ENCODE assay signal across 35 mouse cellular contexts in genomic region chr1:20678823-20679222, GRCm38 (mm10). TPM values are rescaled to one million over a fixed set of nuclear protein-coding genes. Genes with fewer than 3 reads are reported as not detected.
DNase-seq lines count a peak whose midpoint lies in the region; ATAC-seq and TF ChIP-seq lines count a peak whose summit lies in the region.
"Had no signal": no experiment of that assay in that cellular context is flagged by ENCODE, and none has a peak within 500 bp of the region (broad histone marks: within the 10 kb centered on the region; RNA-seq: fewer than 3 reads in every experiment).

No protein-coding gene starts in this region.

- H3K27me3 ChIP-seq in midbrain, embryonic 10.5 days (ENCODE audit: low read depth, poor library complexity, severe bottlenecking): no peaks in the 10 kb centered on the region
- no peaks in the 10 kb centered on the region for H3K27me3 ChIP-seq in midbrain, embryonic 15.5 days (replicated peaks)
- H3K27me3 ChIP-seq in myocyte (ENCODE audit: control insufficient read depth, insufficient read depth, insufficient read length): no peaks in the 10 kb centered on the region
- H3K27me3 ChIP-seq in heart, embryonic 11.5 days (ENCODE audit: control insufficient read depth, insufficient read depth, low read length): no peaks in the 10 kb centered on the region
- H3K27me3 ChIP-seq: CH12.LX; embryonic facial prominence, embryonic 12.5 days; embryonic facial prominence, embryonic 15.5 days; forebrain, embryonic 12.5 days; forebrain, embryonic 15.5 days; heart, embryonic 12.5 days; heart, embryonic 15.5 days; hindbrain, embryonic 13.5 days; intestine, embryonic 15.5 days had no signal

- H3K9ac ChIP-seq in midbrain, embryonic 15.5 days: no peak overlapping the region
- no peak overlapping the region for H3K9ac ChIP-seq in heart, embryonic 11.5 days (ENCODE audit: low read depth, low read length)
- H3K9ac ChIP-seq: embryonic facial prominence, embryonic 12.5 days; embryonic facial prominence, embryonic 15.5 days; forebrain, embryonic 12.5 days; forebrain, embryonic 15.5 days; heart, embryonic 12.5 days; heart, embryonic 15.5 days; hindbrain, embryonic 13.5 days; intestine, embryonic 15.5 days had no signal

- no peaks in the 10 kb centered on the region for H3K9me3 ChIP-seq in midbrain, embryonic 10.5 days (replicated peaks)
- no peaks in the 10 kb centered on the region for H3K9me3 ChIP-seq in midbrain, embryonic 15.5 days
- H3K9me3 ChIP-seq in heart, embryonic 11.5 days (replicated peaks; ENCODE audit: control insufficient read depth, low read length): no peaks in the 10 kb centered on the region
- H3K9me3 ChIP-seq: embryonic facial prominence, embryonic 12.5 days; embryonic facial prominence, embryonic 15.5 days; forebrain, embryonic 12.5 days; forebrain, embryonic 15.5 days; G1E; heart, embryonic 12.5 days; heart, embryonic 15.5 days; hindbrain, embryonic 10.5 days; hindbrain, embryonic 13.5 days; intestine, embryonic 15.5 days had no signal

- H3K4me3 ChIP-seq in midbrain, embryonic 10.5 days: no peak overlapping the region
- no peak overlapping the region for H3K4me3 ChIP-seq in midbrain, embryonic 15.5 days
- H3K4me3 ChIP-seq in myocyte: no peak overlapping the region
- H3K4me3 ChIP-seq in heart, embryonic 11.5 days (ENCODE audit: low read depth, low read length): no peak overlapping the region
- H3K4me3 ChIP-seq: embryonic facial prominence, embryonic 12.5 days; embryonic facial prominence, embryonic 15.5 days; erythroblast, embryonic 14.5 days; forebrain, embryonic 12.5 days; forebrain, embryonic 15.5 days; heart, adult 2 months; heart, embryonic 12.5 days; heart, embryonic 15.5 days; hindbrain, embryonic 10.5 days; hindbrain, embryonic 13.5 days; intestine, embryonic 15.5 days had no signal

- no peaks in the 10 kb centered on the region for H3K36me3 ChIP-seq in midbrain, embryonic 10.5 days
- no peaks in the 10 kb centered on the region for H3K36me3 ChIP-seq in midbrain, embryonic 15.5 days (replicated peaks)
- peaks cover 28% of the 10 kb centered on the region for H3K36me3 ChIP-seq in myocyte (ENCODE audit: control insufficient read depth, insufficient read depth)
- no peaks in the 10 kb centered on the region for H3K36me3 ChIP-seq in heart, embryonic 11.5 days (ENCODE audit: control insufficient read depth, insufficient read depth, low read length)
- H3K36me3 ChIP-seq: embryonic facial prominence, embryonic 12.5 days; embryonic facial prominence, embryonic 15.5 days; forebrain, embryonic 12.5 days; forebrain, embryonic 15.5 days; G1E; heart, embryonic 12.5 days; heart, embryonic 15.5 days; hindbrain, embryonic 10.5 days; hindbrain, embryonic 13.5 days; intestine, embryonic 15.5 days had no signal

- no peak for DNase-seq in midbrain, embryonic 10.5 days (ENCODE audit: low spot score)
- peak; percentile 67 for DNase-seq in 3T3-L1 (ENCODE audit: low read depth, low spot score)
- DNase-seq in NIH3T3 (ENCODE audit: low read depth): peak; percentile 35
- no peak for DNase-seq in gastrocnemius, adult 8-10 months (ENCODE audit: low spot score in 2 of 2)
- DNase-seq: adrenal gland, adult 8-10 months; adrenal gland, postnatal 25 days; cerebellum, adult 11-12 months; cerebellum, adult 8-10 months; cerebellum, postnatal 14 days; gastrocnemius, postnatal 25 days; heart, adult 2 months; heart, postnatal 10 days; heart, postnatal 36 days; kidney, adult 11 months; kidney, adult 8-10 months had no signal

- peak overlapping the region; percentile 33; the same call in 1 of the 2 replicates for H3K27ac ChIP-seq in midbrain, embryonic 10.5 days (replicated peaks)
- no peak overlapping the region for H3K27ac ChIP-seq in midbrain, embryonic 15.5 days
- no peak overlapping the region for H3K27ac ChIP-seq in heart, embryonic 11.5 days (ENCODE audit: low read depth, low read length)
- H3K27ac ChIP-seq: embryonic facial prominence, embryonic 12.5 days; embryonic facial prominence, embryonic 15.5 days; forebrain, embryonic 12.5 days; forebrain, embryonic 15.5 days; heart, adult 2 months; heart, embryonic 15.5 days; hindbrain, embryonic 10.5 days; hindbrain, embryonic 13.5 days; intestine, embryonic 15.5 days had no signal

- no peak overlapping the region for H3K4me2 ChIP-seq in midbrain, embryonic 15.5 days
- peak overlapping the region; percentile 47 for H3K4me2 ChIP-seq in myocyte (ENCODE audit: low read depth)
- no peak overlapping the region for H3K4me2 ChIP-seq in heart, embryonic 11.5 days
- H3K4me2 ChIP-seq: embryonic facial prominence, embryonic 12.5 days; embryonic facial prominence, embryonic 15.5 days; forebrain, embryonic 12.5 days; forebrain, embryonic 15.5 days; heart, embryonic 12.5 days; heart, embryonic 15.5 days; hindbrain, embryonic 13.5 days; intestine, embryonic 15.5 days had no signal

- WGBS in midbrain, embryonic 10.5 days: 93% methylated on average over 4 of the region's 4 CpGs
- 88% methylated on average over 4 of the region's 4 CpGs for WGBS in midbrain, embryonic 15.5 days
- 80% methylated on average over 4 of the region's 4 CpGs for WGBS in heart, embryonic 11.5 days (ENCODE audit: insufficient replicate concordance)

- H3K79me2 ChIP-seq in myocyte (ENCODE audit: control insufficient read depth, insufficient read depth): no peaks in the 10 kb centered on the region

- peaks cover 6% of the 10 kb centered on the region for H3K4me1 ChIP-seq in midbrain, embryonic 10.5 days
- H3K4me1 ChIP-seq in midbrain, embryonic 15.5 days: no peaks in the 10 kb centered on the region
- no peaks in the 10 kb centered on the region for H3K4me1 ChIP-seq in heart, embryonic 11.5 days (ENCODE audit: control insufficient read depth, insufficient read depth, low read length)
- H3K4me1 ChIP-seq: embryonic facial prominence, embryonic 12.5 days; embryonic facial prominence, embryonic 15.5 days; forebrain, embryonic 12.5 days; forebrain, embryonic 15.5 days; heart, embryonic 15.5 days; intestine, embryonic 15.5 days had no signal

- TF ChIP-seq POLR2A in myocyte (IDR thresholded peaks at IDR 0.05; ENCODE audit: insufficient read length, low read depth): peak; percentile 61

- no peak for ATAC-seq in midbrain, embryonic 15.5 days (replicated peaks)
- no peak for ATAC-seq in heart, embryonic 11.5 days (replicated peaks; ENCODE audit: insufficient number of reproducible peaks, low FRiP score, low TSS enrichment)
- ATAC-seq: intestine, embryonic 15.5 days had no signal

- no peak overlapping the region for H3ac ChIP-seq in myocyte (ENCODE audit: control insufficient read depth, insufficient read length)

TF ChIP-seq in myocyte, 11 proteins besides CTCF, POLR2A, EP300 and RAD21:
- TF ChIP-seq POLR2AphosphoS2 (IDR thresholded peaks at IDR 0.05; ENCODE audit: insufficient read length, low read depth) (peak; percentile 92), MAX (IDR thresholded peaks at IDR 0.05; ENCODE audit: low read depth) (peak; percentile 66), E2F4 (IDR thresholded peaks at IDR 0.05; ENCODE audit: insufficient read depth) (no peak)

RNA-seq across cellular contexts. Expression of gene Il17a, which starts 51.9 kb away (rescaled TPM):
- not detected in 2 replicates for polyA plus RNA-seq in midbrain, embryonic 10.5 days (2016; fragmentation: Nextera tagmentation; extraction: Ambion mirVana)
- not detected in 2 replicates for polyA plus RNA-seq in midbrain, embryonic 15.5 days (2015; fragmentation: Nextera tagmentation; extraction: Ambion mirVana)
- not detected for polyA plus RNA-seq in myocyte (2012; fragmentation: generic; extraction: Trizol)
- not detected for total RNA-seq in gastrocnemius, adult 8-10 months (2022)
- not detected in 2 replicates for polyA plus RNA-seq in heart, embryonic 11.5 days (2014; fragmentation: Nextera tagmentation; extraction: Ambion mirVana)
- total RNA-seq: adrenal gland, adult 8-10 months; adrenal gland, postnatal 25 days; common myeloid progenitor, adult 5-6 weeks; G1E; gastrocnemius, adult 18-20 months; gastrocnemius, postnatal 25 days; heart, adult 2 months; heart, postnatal 10 days; heart, postnatal 36 days had no signal
- polyA plus RNA-seq: brain, embryonic 14.5 days; embryonic facial prominence, embryonic 12.5 days; embryonic facial prominence, embryonic 15.5 days; erythroblast, embryonic 14.5 days; forebrain, embryonic 12.5 days; forebrain, embryonic 15.5 days; G1E; gonadal fat pad, adult 2 months; heart, adult 2 months; heart, embryonic 12.5 days; heart, embryonic 15.5 days; hindbrain, embryonic 10.5 days; hindbrain, embryonic 13.5 days; hindbrain, embryonic 16.5 days; intestine, embryonic 15.5 days had no signal

Comparison
In these comparisons a context has a peak if more than half of its experiments do, and no peak if none do; other contexts are left out.
1. DNase-seq: peak in 3T3-L1 (single experiment) and NIH3T3 (single experiment); none in midbrain, embryonic 10.5 days (single experiment) and gastrocnemius, adult 8-10 months (0 of 2).